Mouse (Mus musculus): Measurements from ENCODE around the gene Nrm.

GRCm38 (mm10) chr17:35859835-35860234 is 1.3 kb upstream of the Nrm start:
- TF ChIP-seq TAL1 (IDR thresholded peaks at IDR 0.05; ENCODE audit: low read length) = no peak
- no peak for TF ChIP-seq GATA1 (IDR thresholded peaks at IDR 0.05; ENCODE audit: low read length)
